Mouse (Mus musculus): Measurements from ENCODE around the gene Cpt2. TPM values are rescaled to one million over a fixed set of nuclear protein-coding genes. Genes with fewer than 3 reads are reported as not detected.

Gene Cpt2
- total RNA-seq, 2 experiments from 2014 or later, result 19.7 to 22.2 TPM

Other genes with a start within 250 kb of the Cpt2 start
- 0.66 TPM in 1 of 2 replicates, not detected in the other for gene Dmrtb1, start 239.4 kb downstream of the Cpt2 start, total RNA-seq (2015)
- gene Dmrtb1, start 239.4 kb downstream of the Cpt2 start, total RNA-seq (2017), result 0.75 TPM in 1 of 2 replicates, not detected in the other
- 15.6 and 19.7 TPM in 2 replicates for gene Lrp8, start 121.3 kb downstream of the Cpt2 start, total RNA-seq (2015)
- 15.3 and 17.3 TPM in 2 replicates for gene Lrp8, start 121.3 kb downstream of the Cpt2 start, total RNA-seq (2017)
- gene Magoh, start 43.9 kb downstream of the Cpt2 start, total RNA-seq (2015), result 241 and 247 TPM in 2 replicates
- gene Magoh, start 43.9 kb downstream of the Cpt2 start, total RNA-seq (2017), result 327 and 344 TPM in 2 replicates
- 59.8 and 60.9 TPM in 2 replicates for gene 0610037L13Rik, start 33.8 kb downstream of the Cpt2 start, total RNA-seq (2015)
- 44.5 and 65.4 TPM in 2 replicates for gene 0610037L13Rik, start 33.8 kb downstream of the Cpt2 start, total RNA-seq (2017)
- not detected in 2 replicates for gene Slc1a7, start 44.7 kb upstream of the Cpt2 start, total RNA-seq (2015)
- not detected in 2 replicates for gene Slc1a7, start 44.7 kb upstream of the Cpt2 start, total RNA-seq (2017)
- 0.44 TPM in 1 of 2 replicates, not detected in the other for gene Podn, start 172.8 kb upstream of the Cpt2 start, total RNA-seq (2015)
- gene Podn, start 172.8 kb upstream of the Cpt2 start, total RNA-seq (2017), result not detected in 2 replicates
- 205 and 243 TPM in 2 replicates for gene Scp2, start 221.4 kb upstream of the Cpt2 start, total RNA-seq (2015)
- 288 and 345 TPM in 2 replicates for gene Scp2, start 221.4 kb upstream of the Cpt2 start, total RNA-seq (2017)
- 0.37 and 0.86 TPM in 2 replicates for gene Echdc2, start 241.8 kb upstream of the Cpt2 start, total RNA-seq (2015)
- gene Echdc2, start 241.8 kb upstream of the Cpt2 start, total RNA-seq (2017), result not detected in 2 replicates